Mouse (Mus musculus) lung, embryonic 14.5 days (tissue): Measurements from ENCODE around the gene Chaf1a. TPM values are rescaled to one million over a fixed set of nuclear protein-coding genes. Genes with fewer than 3 reads are reported as not detected.

Experiments used
- ATAC-seq: fragments of 200-750 bp; cut with Nextera tagmentation; 2 replicates; pipeline ENCODE4 v1.8.0; 2017; ENCODE audit warnings: mild to moderate bottlenecking, moderate TSS enrichment, moderate library complexity; ENCODE audit not compliant: insufficient read depth
- DNase-seq: peaks from one replicate; pipeline ENCODE4 v3.0.0-alpha.2; 2015
- H3K27ac ChIP-seq: fragments of 300-500 bp; sonication (generic); 2 replicates; pipeline ENCODE4 v1.5.1; 2014; ENCODE audit warnings: low read depth, mild to moderate bottlenecking, moderate library complexity
- H3K27me3 ChIP-seq: fragments of 300-500 bp; sonication (generic); 2 replicates; pipeline ENCODE4 v1.6.1; 2014; ENCODE audit warnings: low read length, control low read depth; ENCODE audit not compliant: insufficient read depth
- H3K36me3 ChIP-seq: fragments of 300-500 bp; sonication (generic); 2 replicates; pipeline ENCODE4 v1.6.1; 2014; ENCODE audit warnings: control low read depth; ENCODE audit not compliant: insufficient read depth
- H3K4me1 ChIP-seq: fragments of 300-500 bp; sonication (generic); 2 replicates; pipeline ENCODE4 v1.6.1; 2014; ENCODE audit warnings: antibody characterized with exemption, control low read depth; ENCODE audit not compliant: insufficient read depth
- H3K4me2 ChIP-seq: fragments of 300-500 bp; sonication (generic); 2 replicates; pipeline ENCODE4 v1.6.1; 2014; ENCODE audit warnings: mild to moderate bottlenecking
- H3K4me3 ChIP-seq: fragments of 300-500 bp; sonication (generic); 2 replicates; pipeline ENCODE4 v1.5.1; 2014; ENCODE audit warnings: low read depth, low read length
- H3K9ac ChIP-seq: fragments of 300-500 bp; sonication (generic); 2 replicates; pipeline ENCODE4 v1.6.1; 2014
- H3K9me3 ChIP-seq: fragments of 300-500 bp; sonication (generic); 2 replicates; pipeline ENCODE4 v1.6.1; 2016; ENCODE audit warnings: low read depth, low read length, control low read depth
- CTCF ChIP-seq: IDR thresholded peaks from 2 replicates; pipeline ENCODE4 v1.5.1; 2016; ENCODE audit warnings: antibody characterized with exemption, low read depth
- WGBS: fragments of 180-500 bp; shearing (Covaris S2); extraction: QIAGEN DNeasy Blood & Tissue Kit; methylation state at CpG from one replicate; pipeline ENCODE4 v1.1.7; 2014; 5-methylcytosine and 5-hydroxymethylcytosine counted together
- polyA plus RNA-seq: library from polyadenylated mRNA; unstranded; fragments of >200 nt; fragmentation: Nextera tagmentation; extraction: Ambion mirVana; gene quantifications from 2 replicates; pipeline ENCODE4 v1.2.1, GENCODE M21; 2014

Gene Chaf1a
- polyA plus RNA-seq, 1 experiment from 2014 or later: 30.4 TPM

GRCm38 (mm10) chr17:56112743-56113142 lies 72.5 kb downstream of the Chaf1a start:
- ATAC-seq: no peak
- WGBS: 73% methylated on average over 3 of the region's 3 CpGs
- Histone ChIP-seq H3K4me1 (no peaks in the 10 kb centered on the region), H3K36me3 (no peaks in the 10 kb centered on the region), H3K27ac (no peak overlapping the region), H3K9ac (no peak overlapping the region), H3K4me2 (no peak overlapping the region), H3K4me3 (no peak overlapping the region), H3K9me3 (no peaks in the 10 kb centered on the region), H3K27me3 (peaks cover 10% of the 10 kb centered on the region; the same call in 1 of the 2 replicates)
- no peak for TF ChIP-seq CTCF
- DNase-seq: no peak

GRCm38 (mm10) chr17:56116193-56116592 lies 76.0 kb downstream of the Chaf1a start:
- H3K4me3 ChIP-seq: no peak overlapping the region
- no peak overlapping the region for H3K4me2 ChIP-seq
- peaks cover 41% of the 10 kb centered on the region for H3K27me3 ChIP-seq
- no peak for ATAC-seq
- H3K9ac ChIP-seq: no peak overlapping the region
- no peaks in the 10 kb centered on the region for H3K36me3 ChIP-seq
- DNase-seq: no peak
- TF ChIP-seq CTCF: no peak
- H3K27ac ChIP-seq: no peak overlapping the region
- no peaks in the 10 kb centered on the region for H3K9me3 ChIP-seq
- no peaks in the 10 kb centered on the region for H3K4me1 ChIP-seq
- WGBS: 68% methylated on average over 10 of the region's 10 CpGs

GRCm38 (mm10) chr17:56117251-56117710 lies 77.0 kb downstream of the Chaf1a start, which contains the start of gene Plin5:
Gene Plin5 (minus strand): TSS chr17:56117596.
- H3K27me3 ChIP-seq: peaks cover 52% of the 10 kb centered on the region
- H3K36me3 ChIP-seq: no peaks in the 10 kb centered on the region
- peaks cover 3% of the 10 kb centered on the region for H3K9me3 ChIP-seq
- no peak within 1 kb of the TSS for H3K9ac ChIP-seq
- H3K4me3 ChIP-seq: peak within 1 kb of the TSS; percentile 15
- ATAC-seq (peak; percentile 39; the same call in 1 of the 2 replicates), DNase-seq (peak; percentile 64)
- WGBS: 2% methylated on average over 27 of the region's 27 CpGs
- H3K4me1 ChIP-seq: no peaks in the 10 kb centered on the region
- no peak for TF ChIP-seq CTCF
- H3K4me2 ChIP-seq: peak within 1 kb of the TSS; percentile 53
- H3K27ac ChIP-seq: no peak within 1 kb of the TSS

GRCm38 (mm10) chr17:56119431-56119830 lies 79.2 kb downstream of the Chaf1a start:
- no peak overlapping the region for H3K4me3 ChIP-seq
- H3K27ac ChIP-seq: no peak overlapping the region
- DNase-seq: no peak
- H3K9me3 ChIP-seq: peaks cover 9% of the 10 kb centered on the region
- no peak overlapping the region for H3K9ac ChIP-seq
- no peak for TF ChIP-seq CTCF
- H3K36me3 ChIP-seq: no peaks in the 10 kb centered on the region
- no peaks in the 10 kb centered on the region for H3K4me1 ChIP-seq
- H3K4me2 ChIP-seq: no peak overlapping the region
- WGBS: 28% methylated on average over 12 of the region's 12 CpGs
- no peak for ATAC-seq
- H3K27me3 ChIP-seq: peaks cover 66% of the 10 kb centered on the region

- peaks cover 9% of the 10 kb centered on the region for H3K9me3 ChIP-seq
- peak overlapping the region; percentile 37; the same call in 1 of the 2 replicates for H3K4me2 ChIP-seq
- TF ChIP-seq CTCF: no peak
- H3K36me3 ChIP-seq: no peaks in the 10 kb centered on the region
- no peak overlapping the region for H3K27ac ChIP-seq
- 4% methylated on average over 66 of the region's 66 CpGs for WGBS
- no peak overlapping the region for H3K9ac ChIP-seq
- peaks cover 74% of the 10 kb centered on the region for H3K27me3 ChIP-seq
- DNase-seq: no peak
- no peak for ATAC-seq
- 0 out of 2 replicates have a peak overlapping the region, but pooled peaks have one; percentile 6 for H3K4me3 ChIP-seq
- H3K4me1 ChIP-seq: no peaks in the 10 kb centered on the region
Observed at GRCm38 (mm10) chr17:56119981-56120880, 80.0 kb downstream of the Chaf1a start.

- WGBS: 36% methylated on average over 2 of the region's 2 CpGs
- Histone ChIP-seq H3K9me3 (peaks cover 9% of the 10 kb centered on the region), H3K36me3 (no peaks in the 10 kb centered on the region), H3K4me3 (no peak within 1 kb of the TSS), H3K9ac (no peak within 1 kb of the TSS), H3K27ac (no peak within 1 kb of the TSS), H3K4me1 (no peaks in the 10 kb centered on the region), H3K4me2 (no peak within 1 kb of the TSS), H3K27me3 (peaks cover 71% of the 10 kb centered on the region)
- ATAC-seq (no peak), DNase-seq (no peak)
- TF ChIP-seq CTCF: no peak
Observed at GRCm38 (mm10) chr17:56121826-56122225, 81.6 kb downstream of the Chaf1a start, which contains the start of gene Lrg1. Gene Lrg1 (minus strand): TSS chr17:56122001.

Other genes starting within 250 kb of the Chaf1a start
- 9.9 and 11.5 TPM in 2 replicates for gene Zfp119a, start 161.5 kb upstream of the Chaf1a start, polyA plus RNA-seq
- gene Zfp959, start 148.3 kb upstream of the Chaf1a start, polyA plus RNA-seq: 13.3 and 16.4 TPM in 2 replicates
- gene Zfp119b, start 90.9 kb upstream of the Chaf1a start, polyA plus RNA-seq: 5.1 and 5.4 TPM in 2 replicates
- gene Ebi3, start 87.8 kb upstream of the Chaf1a start, polyA plus RNA-seq: 0.84 and 1.7 TPM in 2 replicates
- gene Yju2, start 81.3 kb upstream of the Chaf1a start, polyA plus RNA-seq: 21.8 and 22.0 TPM in 2 replicates
- 11.4 and 12.0 TPM in 2 replicates for gene Shd, start 70.0 kb upstream of the Chaf1a start, polyA plus RNA-seq
- 6.6 and 11.5 TPM in 2 replicates for gene Fsd1, start 53.9 kb upstream of the Chaf1a start, polyA plus RNA-seq
- gene Stap2, start 34.9 kb upstream of the Chaf1a start, polyA plus RNA-seq: 14.4 and 14.9 TPM in 2 replicates
- 127 TPM in 2 replicates for gene Mpnd, start 34.7 kb upstream of the Chaf1a start, polyA plus RNA-seq
- 154 and 160 TPM in 2 replicates for gene Sh3gl1, start 3.8 kb upstream of the Chaf1a start, polyA plus RNA-seq
- 30.5 and 31.3 TPM in 2 replicates for gene Ubxn6, start 34.6 kb downstream of the Chaf1a start, polyA plus RNA-seq
- 96.2 and 111 TPM in 2 replicates for gene Hdgfl2, start 39.2 kb downstream of the Chaf1a start, polyA plus RNA-seq
- gene Plin4, start 69.4 kb downstream of the Chaf1a start, polyA plus RNA-seq: 0.12 and 0.28 TPM in 2 replicates
- 0.34 and 0.86 TPM in 2 replicates for gene Plin5, start 77.2 kb downstream of the Chaf1a start, polyA plus RNA-seq
- gene Lrg1, start 81.6 kb downstream of the Chaf1a start, polyA plus RNA-seq: 0.17 TPM in 1 of 2 replicates, not detected in the other
- gene Sema6b, start 99.9 kb downstream of the Chaf1a start, polyA plus RNA-seq: 1.7 and 1.8 TPM in 2 replicates
- 14.5 and 16.2 TPM in 2 replicates for gene Tnfaip8l1, start 122.0 kb downstream of the Chaf1a start, polyA plus RNA-seq
- 93.0 and 95.3 TPM in 2 replicates for gene Mydgf, start 143.5 kb downstream of the Chaf1a start, polyA plus RNA-seq
- 37.9 and 41.3 TPM in 2 replicates for gene Dpp9, start 178.5 kb downstream of the Chaf1a start, polyA plus RNA-seq
- gene Fem1a, start 216.4 kb downstream of the Chaf1a start, polyA plus RNA-seq: 14.5 and 15.4 TPM in 2 replicates
- gene Ticam1, start 236.3 kb downstream of the Chaf1a start, polyA plus RNA-seq: 4.5 and 4.9 TPM in 2 replicates